Mouse (Mus musculus) ES-Bruce4 (cell line): ENCODE data around the gene Psme2.

Experiments used
- CTCF ChIP-seq: IDR thresholded peaks from one replicate; pipeline ENCODE4 v1.8.1; 2011; ENCODE audit warnings: low read depth, low read length
- POLR2A ChIP-seq: IDR thresholded peaks from one replicate; pipeline ENCODE4 v1.8.1; 2011; ENCODE audit warnings: low read length; ENCODE audit not compliant: insufficient read depth

GRCm38 (mm10) chr14:55614565-55615178 lies 23.8 kb upstream of the Psme2 start:
- TF ChIP-seq POLR2A = no peak
- TF ChIP-seq CTCF = no peak
